ENCODE assay signal across 13 mouse cellular contexts in genomic region chr13:99761843-99762242, GRCm38 (mm10).
DNase-seq lines count a peak whose midpoint lies in the region; ATAC-seq and TF ChIP-seq lines count a peak whose summit lies in the region.
"Had no signal": no experiment of that assay in that cellular context is flagged by ENCODE, and none has a peak within 500 bp of the region (broad histone marks: within the 10 kb centered on the region; RNA-seq: fewer than 3 reads in every experiment).

No protein-coding gene starts in this region.

- ATAC-seq in kidney, embryonic 16.5 days (ENCODE audit: low FRiP score, low TSS enrichment): no peak
- no peak for ATAC-seq in lung, postnatal 0 days
- no peak for ATAC-seq in intestine, embryonic 16.5 days

- no peak for TF ChIP-seq CTCF in lung, postnatal 0 days (IDR thresholded peaks at IDR 0.05)

- H3K4me3 ChIP-seq in kidney, embryonic 16.5 days (ENCODE audit: low read length): no peak overlapping the region
- H3K4me3 ChIP-seq in lung, postnatal 0 days (ENCODE audit: low read depth, low read length): no peak overlapping the region
- H3K4me3 ChIP-seq in intestine, embryonic 16.5 days (ENCODE audit: low read length): no peak overlapping the region
- H3K4me3 ChIP-seq: gastrocnemius, adult 2 months; neural tube, embryonic 12.5 days had no signal

- H3K27me3 ChIP-seq in kidney, embryonic 16.5 days (ENCODE audit: insufficient read depth, low read length): no peaks in the 10 kb centered on the region
- H3K27me3 ChIP-seq in lung, postnatal 0 days (replicated peaks; ENCODE audit: insufficient read depth, low read length): no peaks in the 10 kb centered on the region
- no peaks in the 10 kb centered on the region for H3K27me3 ChIP-seq in intestine, embryonic 16.5 days (replicated peaks; ENCODE audit: control insufficient read depth, insufficient read depth, low read length)
- H3K27me3 ChIP-seq: neural tube, embryonic 12.5 days had no signal

- WGBS in kidney, embryonic 16.5 days: 54% methylated on average over 9 of the region's 9 CpGs
- 60% methylated on average over 9 of the region's 9 CpGs for WGBS in lung, postnatal 0 days
- 70% methylated on average over 9 of the region's 9 CpGs for WGBS in intestine, embryonic 16.5 days

- no peaks in the 10 kb centered on the region for H3K36me3 ChIP-seq in kidney, embryonic 16.5 days (ENCODE audit: insufficient read depth, low read length)
- no peaks in the 10 kb centered on the region for H3K36me3 ChIP-seq in lung, postnatal 0 days (ENCODE audit: insufficient read depth, low read length)
- H3K36me3 ChIP-seq in intestine, embryonic 16.5 days (ENCODE audit: control insufficient read depth, insufficient read depth, low read length): no peaks in the 10 kb centered on the region
- H3K36me3 ChIP-seq: neural tube, embryonic 12.5 days had no signal

- intact Hi-C loops in left cerebral cortex, postnatal 25 days (cut with DNase I): loop anchor here (1.0 to 2.0 kb wide), 5 partner anchors 23 to 395 kb away; partner anchors contain the start of gene Map1b

- no peak for TF ChIP-seq EP300 in lung, postnatal 0 days (IDR thresholded peaks at IDR 0.05)

- H3K4me2 ChIP-seq in kidney, embryonic 16.5 days (replicated peaks; ENCODE audit: low read depth, low read length): no peak overlapping the region
- no peak overlapping the region for H3K4me2 ChIP-seq in lung, postnatal 0 days (replicated peaks; ENCODE audit: low read depth, low read length)
- no peak overlapping the region for H3K4me2 ChIP-seq in intestine, embryonic 16.5 days (ENCODE audit: low read depth, low read length)
- H3K4me2 ChIP-seq: hindbrain, embryonic 14.5 days; neural tube, embryonic 12.5 days had no signal

- peaks cover 18% of the 10 kb centered on the region; the same call in 1 of the 2 replicates for H3K4me1 ChIP-seq in kidney, embryonic 16.5 days (ENCODE audit: insufficient read depth, low read length)
- H3K4me1 ChIP-seq in lung, postnatal 0 days (ENCODE audit: insufficient read depth, low read depth, low read length): no peaks in the 10 kb centered on the region
- no peaks in the 10 kb centered on the region for H3K4me1 ChIP-seq in intestine, embryonic 16.5 days (ENCODE audit: control insufficient read depth, insufficient read depth, low read length)

- H3K9me3 ChIP-seq in kidney, embryonic 16.5 days (ENCODE audit: low read length): no peaks in the 10 kb centered on the region
- no peaks in the 10 kb centered on the region for H3K9me3 ChIP-seq in lung, postnatal 0 days (ENCODE audit: low read length)
- H3K9me3 ChIP-seq in intestine, embryonic 16.5 days (ENCODE audit: control insufficient read depth, low read length): no peaks in the 10 kb centered on the region
- H3K9me3 ChIP-seq: neural tube, embryonic 12.5 days had no signal

- H3K27ac ChIP-seq in kidney, embryonic 16.5 days (ENCODE audit: low read length): 0 out of 2 replicates have a peak overlapping the region, but pooled peaks have one; percentile 7
- no peak overlapping the region for H3K27ac ChIP-seq in lung, postnatal 0 days (ENCODE audit: low read length)
- no peak overlapping the region for H3K27ac ChIP-seq in intestine, embryonic 16.5 days (ENCODE audit: low read length)
- H3K27ac ChIP-seq: gastrocnemius, adult 2 months; hindbrain, embryonic 14.5 days; neural tube, embryonic 12.5 days had no signal

- no peak overlapping the region for H3K9ac ChIP-seq in kidney, embryonic 16.5 days (replicated peaks; ENCODE audit: low read length)
- H3K9ac ChIP-seq in lung, postnatal 0 days (replicated peaks; ENCODE audit: low read depth): no peak overlapping the region
- no peak overlapping the region for H3K9ac ChIP-seq in intestine, embryonic 16.5 days (ENCODE audit: low read depth, low read length)
- H3K9ac ChIP-seq: hindbrain, embryonic 14.5 days; neural tube, embryonic 12.5 days had no signal

- no peak for DNase-seq in kidney, adult 18-20 months
- peak; percentile 48 for DNase-seq in MN1 (ENCODE audit: low spot score)
- DNase-seq in brain, adult 2 months (ENCODE audit: low read depth, low spot score): peak; percentile 95
- DNase-seq in left cerebral cortex, postnatal 25 days (ENCODE audit: low spot score in 2 of 2): peak; percentile 80 to 99
- no peak for DNase-seq in lung, postnatal 0 days (ENCODE audit: low spot score)
- DNase-seq: adrenal gland, postnatal 25 days; gastrocnemius, adult 2 months; lung, postnatal 4 days; thymus, postnatal 14 days had no signal

Comparison
In these comparisons a context has a peak if more than half of its experiments do, and no peak if none do; other contexts are left out.
1. DNase-seq: peak in MN1 (single experiment), brain, adult 2 months (single experiment) and left cerebral cortex, postnatal 25 days (2 of 2); none in kidney, adult 18-20 months (single experiment) and lung, postnatal 0 days (single experiment).